Mouse (Mus musculus) thymus, postnatal 25 days (tissue): Measurements from ENCODE around the gene 1700006A11Rik.
"Not testable (repeated sequence)": the region's sequence is repeated elsewhere in the genome, so short reads cannot be mapped to it uniquely, and the experiment has no call there.

ENCODE experiments used
- DNase-seq: peaks from one replicate; pipeline ENCODE4 v3.0.0; 2022

Gene 1700006A11Rik

GRCm38 (mm10) chr3:124425940-124426339, at the start of gene 1700006A11Rik:
1700006A11Rik (minus strand) TSS chr3:124426040.
- DNase-seq, result no peak

GRCm38 (mm10) chr3:124474291-124474690, 48.5 kb upstream of the 1700006A11Rik start:
- DNase-seq, result not testable (repeated sequence)

GRCm38 (mm10) chr3:124466102-124466730, 40.4 kb upstream of the 1700006A11Rik start:
- no peak for DNase-seq

DNA sequence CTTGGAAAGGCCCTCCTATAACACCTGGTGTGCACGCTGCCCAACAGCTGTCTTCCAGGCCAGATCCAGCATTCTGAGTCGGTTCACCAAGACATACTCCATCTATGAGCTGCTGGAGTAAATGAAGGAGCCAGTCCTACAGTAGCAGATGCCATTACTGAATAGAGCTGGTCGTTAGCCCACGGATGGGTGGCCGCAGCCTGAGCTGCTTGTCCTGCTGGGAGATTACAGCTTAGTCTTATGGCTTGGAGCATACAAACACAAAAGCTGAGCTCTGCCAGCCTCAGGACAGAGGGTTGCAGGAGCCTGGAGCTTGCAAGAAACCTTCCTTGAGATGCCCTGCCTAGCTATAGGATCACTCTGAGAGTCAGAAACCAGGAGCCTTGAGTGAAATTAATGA, 33.6 kb downstream of the 1700006A11Rik start:
- DNase-seq, result no peak

DNA sequence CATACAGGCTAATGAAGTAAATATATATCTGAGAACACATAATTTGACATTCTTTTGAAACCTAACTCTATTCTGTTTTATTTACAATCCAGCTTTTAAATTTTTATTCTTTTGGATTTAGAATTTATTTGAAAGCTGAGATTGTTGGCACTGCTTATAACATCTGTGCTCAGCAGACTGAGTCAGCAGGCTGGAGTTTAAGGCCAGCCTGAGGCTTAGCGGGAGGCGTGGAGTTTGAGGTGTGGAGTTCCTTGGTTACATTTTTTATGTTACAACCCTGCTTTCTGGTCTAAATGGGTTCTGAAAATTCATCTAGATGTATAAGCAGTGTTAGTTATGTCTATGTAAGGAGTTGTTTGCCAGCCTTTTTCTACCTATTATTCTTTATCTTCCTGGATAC, 35.7 kb downstream of the 1700006A11Rik start:
- no peak for DNase-seq

GRCm38 (mm10) chr3:124389650-124390049, 36.2 kb downstream of the 1700006A11Rik start:
- DNase-seq, result no peak

DNA sequence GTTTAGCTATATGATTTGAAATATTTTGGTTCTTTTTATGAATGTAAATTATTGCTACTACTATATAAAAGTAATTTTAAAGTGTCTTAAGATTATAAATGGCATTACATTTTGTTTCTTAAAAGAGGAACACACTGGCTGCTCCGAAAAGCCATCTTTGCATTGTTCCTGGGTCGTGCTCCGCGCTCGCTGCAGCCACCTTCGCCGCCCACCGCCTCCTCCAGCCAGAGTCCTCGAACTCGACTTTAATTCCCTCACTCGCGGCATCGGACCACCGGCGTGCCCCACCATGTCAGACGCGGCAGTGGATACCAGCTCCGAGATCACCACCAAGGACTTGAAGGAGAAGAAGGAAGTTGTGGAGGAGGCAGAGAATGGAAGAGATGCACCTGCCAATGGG, 40.5 kb downstream of the 1700006A11Rik start:
- DNase-seq, result not testable (repeated sequence)

- no peak for DNase-seq
These were observed 53.8 kb downstream of the 1700006A11Rik start for GRCm38 (mm10) chr3:124372031-124372430.

DNA sequence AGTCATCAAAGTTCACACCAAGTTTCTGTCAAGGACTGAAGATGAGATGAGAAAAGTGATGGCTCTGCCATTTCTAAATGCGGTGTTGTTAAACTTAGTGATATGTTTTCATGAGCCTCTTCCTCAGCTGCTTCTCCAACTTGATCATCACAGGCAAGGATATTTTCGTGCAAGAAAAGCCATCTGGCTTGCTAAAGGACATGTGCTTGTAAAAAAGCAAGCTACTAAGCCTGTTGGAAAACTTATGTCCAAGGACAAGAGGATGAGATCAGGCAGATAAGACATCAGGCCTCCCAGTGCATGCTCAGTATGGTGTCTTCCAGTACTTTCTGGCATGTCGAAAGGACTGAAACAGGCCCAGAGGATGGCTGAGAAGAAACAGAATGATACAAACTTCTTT, 68.3 kb downstream of the 1700006A11Rik start:
- DNase-seq, result no peak
